Mouse (Mus musculus) cerebellum, adult (tissue): ENCODE data around the gene Optc.

Experiments
- ATAC-seq: cut with Nextera tagmentation; 2 replicates; pipeline ENCODE4 v1.9.2; 2017; ENCODE audit warnings: mild to moderate bottlenecking, moderate library complexity, mixed read lengths; ENCODE audit not compliant: insufficient number of reproducible peaks, low FRiP score, low TSS enrichment

The Optc gene

DNA sequence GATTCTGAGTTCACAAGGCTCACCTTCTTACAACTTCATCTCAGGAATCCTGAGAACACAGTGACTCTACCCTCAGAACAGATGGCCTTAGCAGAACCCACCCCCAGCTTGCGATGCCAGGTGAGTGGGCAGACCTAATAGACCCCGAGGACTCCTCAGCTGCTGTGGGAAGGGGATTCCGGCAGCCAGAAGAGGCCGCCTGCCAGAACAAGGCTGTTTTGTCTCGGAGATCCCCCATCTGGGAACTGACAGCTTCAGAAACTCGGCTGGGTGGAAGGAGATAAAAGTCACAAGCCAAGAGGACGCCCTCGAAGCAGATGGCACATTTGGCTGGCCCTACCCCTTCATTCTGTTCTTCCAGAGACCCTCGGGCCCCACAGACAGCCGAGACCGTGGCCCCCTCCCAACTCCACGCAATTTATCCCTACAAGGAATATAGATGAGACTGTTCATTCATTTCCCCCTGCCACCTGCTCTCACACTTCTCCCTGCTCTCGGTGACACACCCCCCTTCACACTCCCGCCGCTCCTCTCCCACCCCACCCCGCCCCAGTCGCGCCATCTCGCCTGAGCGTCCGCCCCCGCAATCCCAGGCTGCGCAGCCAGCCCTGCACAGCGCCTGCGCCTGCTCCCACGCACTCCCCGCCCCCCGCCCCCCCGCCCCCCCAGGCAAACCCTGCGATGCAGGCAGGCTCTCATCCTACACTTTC is at the start of gene Optc:
TSS of gene Optc (minus strand) at position 51 of the 710 bp plus-strand sequence.
- ATAC-seq: peak; percentile 27

DNA sequence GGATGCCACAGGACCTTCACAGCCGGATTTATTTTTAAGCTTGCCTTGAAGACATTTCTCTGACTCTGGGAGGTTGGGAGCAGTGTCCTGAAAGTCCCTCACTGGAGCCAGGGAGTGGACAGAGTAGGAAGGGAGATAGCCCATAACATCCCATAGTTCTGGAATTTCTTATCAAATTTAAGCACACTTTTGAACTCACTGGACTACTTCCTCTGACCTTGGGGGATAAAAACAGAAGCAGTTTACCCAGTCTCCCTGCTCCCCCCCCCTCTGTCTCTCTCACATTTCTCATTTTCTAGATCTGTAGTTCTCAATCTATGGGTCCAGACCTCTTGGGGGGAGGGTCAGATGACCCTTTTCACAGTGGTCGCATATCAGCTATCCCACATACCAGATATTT is 46.2 kb upstream of the Optc start:
- ATAC-seq: no peak

GRCm38 (mm10) chr1:133953261-133953742 is 45.5 kb upstream of the Optc start:
- ATAC-seq: peak; percentile 91

DNA sequence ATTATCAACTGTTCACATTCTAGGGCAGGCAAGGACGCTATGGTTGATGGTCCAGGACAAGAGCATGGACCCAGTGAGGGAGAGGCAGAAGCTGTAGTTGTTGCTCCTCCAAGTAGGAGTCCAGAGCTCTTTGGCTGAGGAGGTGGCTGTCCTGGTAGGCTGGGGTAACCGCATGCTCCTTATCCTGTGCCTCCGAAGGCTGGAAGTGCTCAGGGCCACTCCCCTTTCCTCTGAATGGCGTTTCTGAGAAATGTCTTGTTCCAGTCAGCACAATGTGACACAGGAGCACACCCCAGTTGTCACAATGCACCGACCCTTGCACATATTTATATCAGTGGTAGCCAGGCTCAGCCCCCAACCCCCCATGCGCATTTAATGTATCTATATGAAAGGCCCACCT is 43.8 kb upstream of the Optc start:
- no peak for ATAC-seq

GRCm38 (mm10) chr1:133950061-133950782 is 42.4 kb upstream of the Optc start:
- no peak for ATAC-seq

- no peak for ATAC-seq
Observed at GRCm38 (mm10) chr1:133945106-133945505, 37.3 kb upstream of the Optc start.

- no peak for ATAC-seq
Observed at GRCm38 (mm10) chr1:133941904-133942303, 34.1 kb upstream of the Optc start.

GRCm38 (mm10) chr1:133941158-133941860 is 33.5 kb upstream of the Optc start:
- ATAC-seq: no peak

DNA sequence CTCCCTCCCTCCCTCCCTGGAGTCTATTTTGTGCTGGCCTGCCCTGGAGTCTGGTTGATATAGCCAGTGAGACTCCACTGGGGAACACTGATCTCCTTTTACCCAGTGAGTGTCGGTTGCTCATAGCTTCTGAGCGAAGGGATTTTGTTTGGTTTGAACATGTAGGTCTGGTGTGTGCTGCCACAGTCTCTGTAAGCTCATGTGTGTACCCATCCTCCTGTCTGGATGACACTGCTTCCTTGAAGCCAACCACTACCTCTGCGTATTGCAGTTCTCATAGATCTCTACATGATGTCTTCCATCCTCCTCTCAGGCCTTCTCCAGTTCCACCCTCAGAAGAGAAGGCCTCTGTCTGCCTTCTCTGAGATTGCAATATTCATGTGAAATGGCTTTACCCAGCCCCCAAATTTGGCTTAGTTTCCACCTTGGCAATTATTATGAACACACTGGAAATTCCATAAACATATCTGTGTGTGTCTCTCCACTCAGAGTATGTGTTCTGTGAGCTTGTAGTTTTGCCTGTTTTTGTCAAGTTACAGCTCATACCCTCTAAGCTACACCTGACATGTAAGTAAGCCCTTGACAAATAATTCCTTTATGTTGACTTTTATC is 32.8 kb upstream of the Optc start:
- no peak for ATAC-seq

DNA sequence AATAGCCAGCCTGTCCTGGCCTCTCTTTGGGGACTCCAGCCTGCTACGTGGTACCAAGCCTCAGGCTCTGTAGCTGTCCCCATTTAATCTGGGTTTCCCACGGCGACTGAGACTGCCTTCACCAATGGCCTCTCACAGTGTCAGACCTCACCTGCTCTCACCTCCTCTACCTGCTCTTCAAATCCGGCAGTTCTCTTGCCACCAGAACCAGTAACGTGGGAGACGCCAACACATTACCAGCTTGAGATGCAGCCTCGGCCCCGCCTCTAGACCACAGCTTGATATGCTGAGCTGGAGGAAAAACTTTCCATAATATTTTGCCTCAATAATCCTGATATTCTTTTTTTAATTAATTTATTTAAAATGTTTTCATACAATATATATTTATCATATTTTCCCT is 31.9 kb upstream of the Optc start:
- no peak for ATAC-seq

DNA sequence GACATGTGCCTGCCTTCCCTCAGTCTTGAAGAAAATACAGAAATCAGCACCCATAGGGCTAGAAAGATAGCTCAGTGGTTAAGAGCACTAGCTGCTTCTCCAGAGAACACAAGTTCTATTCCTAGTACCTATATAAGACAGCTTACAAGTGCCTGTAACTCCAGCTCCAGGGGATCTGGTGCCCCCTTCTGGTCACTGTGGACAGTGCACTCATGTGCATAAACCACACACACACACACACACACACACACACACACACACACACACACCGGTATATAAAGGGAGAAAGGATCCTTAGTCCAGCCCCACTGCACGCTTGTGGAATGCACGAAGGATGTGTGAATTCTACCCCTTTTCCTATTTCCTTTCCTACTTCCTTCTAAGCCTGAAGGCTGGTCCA is 28.4 kb upstream of the Optc start:
- ATAC-seq: no peak

DNA sequence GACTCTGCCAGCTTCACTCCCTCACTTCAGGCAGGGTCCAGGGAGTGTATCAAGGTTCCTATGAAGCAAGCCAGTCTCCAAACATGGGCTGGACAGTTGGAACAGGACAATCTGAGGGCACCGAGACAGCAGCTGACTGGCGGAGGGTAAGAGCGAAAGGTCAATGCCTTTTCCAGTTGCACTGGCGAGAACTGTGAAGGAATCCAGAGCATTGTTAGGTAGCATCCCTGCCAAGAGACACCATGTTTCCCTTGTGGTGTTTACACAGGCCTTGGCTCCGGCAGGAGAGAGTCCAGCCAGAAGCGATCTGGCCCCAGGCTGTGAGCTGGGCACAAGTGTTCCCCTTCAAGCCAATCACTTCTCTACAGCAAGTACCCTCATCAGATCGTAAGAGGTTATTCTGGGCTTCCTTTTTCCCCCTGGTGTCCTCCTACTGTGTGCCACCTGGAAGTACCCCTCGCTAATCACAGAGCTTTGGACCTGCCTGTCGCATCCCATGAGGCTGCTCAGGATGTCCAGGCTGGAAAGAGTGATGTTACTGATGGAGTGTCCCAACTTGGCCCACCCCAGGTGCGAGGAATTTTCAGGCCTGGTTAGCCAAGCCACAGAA is 26.7 kb upstream of the Optc start:
- peak; percentile 78; the same call in 1 of the 2 replicates for ATAC-seq

DNA sequence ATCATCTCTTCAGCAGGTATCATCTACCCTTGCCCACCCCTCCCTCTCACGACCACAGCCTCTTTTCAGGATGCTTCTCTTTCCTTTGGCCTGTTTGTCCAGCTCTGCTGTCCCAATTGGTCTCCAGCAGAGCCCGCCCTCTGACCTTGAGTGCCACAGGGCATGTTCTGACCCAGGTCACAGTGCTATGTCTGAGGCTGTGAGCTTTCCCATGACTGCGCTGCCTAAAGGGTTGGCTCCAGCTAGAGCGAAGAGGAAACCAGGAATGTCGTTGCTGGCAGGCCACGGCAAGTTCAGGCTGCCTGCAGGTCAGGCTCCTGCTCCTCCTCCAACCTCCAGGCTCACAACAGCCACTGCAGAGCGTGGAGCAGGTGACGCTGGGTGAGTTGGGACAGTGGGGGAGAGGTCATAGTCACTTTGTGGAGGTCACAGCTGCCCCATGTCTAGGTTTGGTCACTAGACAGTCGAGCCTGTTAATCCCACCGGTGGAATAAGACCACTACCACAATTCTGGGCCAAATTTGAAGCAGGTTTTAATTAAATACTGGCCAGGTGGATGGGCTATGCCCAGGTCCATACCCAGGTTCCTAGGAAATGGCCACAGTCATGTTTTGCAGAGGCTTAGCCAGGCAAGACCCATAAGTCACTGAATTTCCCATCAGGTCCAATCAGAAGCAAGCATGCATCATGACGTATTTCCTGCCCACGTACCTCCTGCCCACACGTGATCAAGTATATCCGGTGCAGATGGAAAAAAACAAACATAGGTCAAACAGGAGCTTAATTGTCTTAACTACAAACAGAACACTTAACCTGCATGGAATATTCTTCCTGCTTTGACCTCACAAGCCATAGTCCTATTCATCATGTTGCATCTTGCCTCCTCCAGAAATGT is 25.7 kb upstream of the Optc start:
- ATAC-seq: no peak

DNA sequence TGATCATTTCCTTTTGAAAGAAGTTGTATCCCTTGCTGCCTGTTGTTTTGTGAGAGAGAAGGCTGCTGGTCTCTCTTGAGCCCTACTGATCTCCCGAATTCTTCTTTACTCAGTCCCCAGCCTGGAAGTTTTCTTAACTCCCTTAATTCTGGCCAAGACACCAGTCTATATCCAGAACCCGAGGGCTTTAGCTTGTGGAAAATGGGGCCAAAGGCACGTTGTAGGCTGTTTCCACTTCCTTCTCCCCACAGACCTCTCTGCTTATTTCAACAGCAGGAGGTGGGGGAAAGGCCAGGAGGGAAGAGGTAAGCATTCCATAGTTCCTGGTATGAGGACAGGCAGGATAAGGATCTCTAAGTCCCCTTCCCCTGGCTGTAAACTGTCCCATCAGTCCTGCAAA is 22.2 kb upstream of the Optc start:
- no peak for ATAC-seq

GRCm38 (mm10) chr1:133925223-133925622 is 17.4 kb upstream of the Optc start:
- no peak for ATAC-seq

GRCm38 (mm10) chr1:133924141-133924875 is 16.5 kb upstream of the Optc start:
- no peak for ATAC-seq

- ATAC-seq: no peak
Observed at GRCm38 (mm10) chr1:133923071-133923470, 15.3 kb upstream of the Optc start.

- ATAC-seq: no peak
Observed at GRCm38 (mm10) chr1:133921304-133921751, 13.5 kb upstream of the Optc start, which contains the start of gene Prelp. Gene Prelp (minus strand): TSS chr1:133921414.

DNA sequence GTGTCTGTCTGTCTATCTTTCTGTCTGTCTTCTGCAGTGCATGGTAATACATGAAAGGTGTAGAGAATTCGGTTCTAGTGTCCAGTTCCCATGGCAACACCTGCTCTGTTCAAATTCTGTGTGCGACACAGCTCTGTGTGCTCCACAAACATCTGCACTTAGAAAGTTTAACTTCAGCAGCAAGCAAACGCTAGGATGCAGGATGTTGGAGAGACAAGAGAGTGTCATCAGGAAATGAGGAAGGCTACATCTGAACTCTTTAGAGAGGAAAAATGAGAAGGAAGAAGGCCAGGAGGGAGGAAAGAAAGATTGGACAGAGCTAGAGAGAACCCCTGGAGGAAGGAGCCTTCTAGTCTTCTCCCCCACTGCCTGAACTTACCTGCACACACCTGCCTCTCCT is 13.1 kb upstream of the Optc start:
- no peak for ATAC-seq
